Mouse (Mus musculus): ENCODE data around the gene Fam227b.

The Fam227b gene

DNA sequence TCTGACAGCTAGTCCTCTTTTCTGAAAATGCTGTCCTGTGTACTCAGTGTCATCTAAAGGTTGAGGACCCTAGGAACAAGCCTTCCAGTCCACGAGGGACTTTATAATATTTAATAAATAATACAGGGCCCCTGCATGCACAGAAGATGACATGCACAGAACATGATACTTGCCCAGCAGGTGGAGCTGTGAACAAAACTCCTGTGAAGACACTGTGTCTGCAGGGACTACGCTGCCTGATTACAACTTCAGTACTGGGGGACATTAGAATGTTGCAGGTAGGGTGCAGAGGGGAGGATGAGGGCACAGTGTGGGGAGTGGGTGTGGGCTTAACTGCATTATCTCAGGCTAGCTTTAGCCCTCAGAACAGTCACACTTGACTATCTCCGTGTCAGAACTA lies 145.7 kb downstream of the Fam227b start:
- DNase-seq (ENCODE audit: low spot score): peak; percentile 36

DNA sequence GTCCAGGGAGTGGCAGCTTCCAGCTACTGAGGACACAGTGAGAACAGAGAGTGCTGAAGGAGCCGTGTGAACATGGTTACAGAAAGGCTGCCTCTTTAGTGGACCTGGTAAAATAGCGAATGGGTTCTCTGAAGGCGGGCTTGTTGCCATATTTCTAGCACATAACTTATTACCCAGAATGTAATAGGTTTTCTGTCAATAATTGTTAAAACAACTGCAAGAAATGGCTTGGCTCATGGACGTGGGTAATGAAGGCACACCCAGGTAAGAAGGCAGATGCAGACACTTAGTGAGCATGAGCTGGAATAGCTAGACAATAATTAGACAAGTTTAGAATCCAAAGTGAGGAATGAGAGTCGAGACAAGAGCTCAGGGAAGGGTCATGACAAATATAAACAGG lies 149.5 kb downstream of the Fam227b start:
- no peak for DNase-seq (ENCODE audit: low spot score)

DNA sequence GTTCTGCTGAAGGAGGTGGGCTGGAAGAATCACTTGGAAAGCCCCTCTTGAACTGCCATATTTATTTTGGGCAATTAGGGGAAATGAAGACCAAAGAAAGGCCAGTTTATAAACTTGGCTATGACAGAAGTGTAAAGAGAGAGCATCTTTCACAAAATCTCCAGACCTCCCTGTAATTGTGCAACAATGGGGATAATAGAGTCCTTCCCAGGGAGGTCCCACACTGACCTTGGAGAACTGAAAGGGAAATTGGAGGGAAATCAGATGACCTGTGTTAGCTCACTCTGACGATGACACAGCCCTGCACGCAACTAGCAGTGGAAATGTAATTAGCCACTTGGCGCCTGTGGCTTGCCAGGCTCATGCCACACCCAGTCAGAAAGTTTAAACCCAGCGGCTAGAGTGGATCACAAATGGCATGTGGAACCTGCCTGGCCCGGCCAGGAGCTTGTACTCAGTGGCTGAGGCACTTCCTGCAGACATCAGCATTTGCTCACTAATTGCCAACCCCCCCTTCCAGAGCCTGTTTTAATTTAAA lies 175.9 kb downstream of the Fam227b start:
- DNase-seq (ENCODE audit: low spot score): peak; percentile 87

DNA sequence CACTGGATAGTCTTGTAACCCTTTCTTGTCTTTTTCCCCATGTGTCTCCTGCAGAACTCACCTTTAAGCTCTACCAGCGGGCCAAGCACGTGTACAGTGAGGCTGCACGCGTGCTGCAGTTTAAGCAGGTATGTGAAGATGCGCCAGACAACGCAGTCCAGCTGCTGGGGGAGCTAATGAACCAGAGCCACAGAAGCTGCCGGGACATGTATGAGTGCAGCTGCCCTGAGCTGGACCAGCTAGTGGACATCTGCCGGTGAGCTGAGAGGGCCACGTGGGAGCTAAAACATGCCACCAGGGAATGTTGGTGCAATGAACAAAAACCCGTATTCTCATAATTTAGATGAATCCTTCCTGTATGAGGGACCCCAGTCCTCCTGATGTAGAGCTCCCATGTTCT lies 176.6 kb downstream of the Fam227b start:
- no peak for DNase-seq (ENCODE audit: low spot score)

DNA sequence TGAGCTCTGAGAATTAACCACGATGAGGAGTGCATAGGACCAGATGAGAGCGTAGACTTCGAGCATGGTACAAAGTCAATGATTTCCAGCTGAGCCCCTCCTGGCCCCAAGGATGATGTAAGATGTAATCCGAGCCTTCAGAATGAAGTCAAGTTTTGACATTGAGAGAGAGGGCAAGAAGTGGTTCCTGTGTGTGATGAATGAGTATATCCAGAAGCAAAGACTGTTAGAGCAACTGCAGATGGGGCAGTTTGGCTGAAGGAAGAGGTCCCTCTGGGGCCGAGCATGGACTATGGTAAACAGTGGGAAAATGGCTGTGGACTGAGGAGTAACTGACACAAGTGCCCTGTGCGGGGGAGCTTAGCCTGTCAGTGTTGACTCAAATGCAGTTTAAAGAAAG lies 178.6 kb downstream of the Fam227b start:
- no peak for DNase-seq (ENCODE audit: low spot score)

DNA sequence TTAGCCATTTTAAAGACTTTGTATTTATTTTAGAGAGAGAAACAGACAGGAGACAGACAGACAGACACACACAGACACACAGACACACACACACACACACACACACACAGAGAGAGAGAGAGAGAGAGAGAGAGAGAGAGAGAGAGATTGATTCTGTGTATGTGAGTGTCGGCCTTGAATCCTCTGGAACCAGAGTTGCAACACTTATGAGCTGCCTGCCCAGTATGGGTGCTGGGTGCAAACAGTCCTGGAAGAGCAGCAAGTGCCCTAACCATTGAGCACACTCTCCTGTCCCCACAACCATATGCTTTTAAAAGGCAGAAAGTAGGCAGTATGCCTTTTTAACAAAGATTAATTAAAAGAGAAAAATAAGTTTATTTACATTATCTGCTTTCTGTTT lies 183.0 kb downstream of the Fam227b start:
- DNase-seq (ENCODE audit: low spot score): no peak

DNA sequence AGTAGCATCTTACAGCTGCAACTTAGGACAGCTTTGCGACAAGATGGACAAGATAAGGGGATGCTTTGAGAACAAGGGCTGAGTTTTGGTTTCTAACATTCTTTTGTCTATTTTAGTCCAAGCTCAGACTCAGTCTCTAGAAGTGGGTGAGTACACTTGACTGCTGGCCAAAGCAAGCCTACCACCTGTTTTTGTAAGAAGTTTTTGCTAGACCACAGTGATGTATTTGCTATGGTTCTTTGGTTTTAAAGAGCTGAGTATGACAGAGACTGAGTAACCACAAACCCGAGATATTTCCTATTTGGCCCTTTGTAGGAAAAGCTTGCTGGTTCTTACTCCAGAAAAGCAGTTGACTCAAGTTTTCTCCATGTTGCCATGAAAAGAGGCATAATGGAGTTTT lies 203.6 kb downstream of the Fam227b start:
- no peak for DNase-seq (ENCODE audit: low spot score)

DNA sequence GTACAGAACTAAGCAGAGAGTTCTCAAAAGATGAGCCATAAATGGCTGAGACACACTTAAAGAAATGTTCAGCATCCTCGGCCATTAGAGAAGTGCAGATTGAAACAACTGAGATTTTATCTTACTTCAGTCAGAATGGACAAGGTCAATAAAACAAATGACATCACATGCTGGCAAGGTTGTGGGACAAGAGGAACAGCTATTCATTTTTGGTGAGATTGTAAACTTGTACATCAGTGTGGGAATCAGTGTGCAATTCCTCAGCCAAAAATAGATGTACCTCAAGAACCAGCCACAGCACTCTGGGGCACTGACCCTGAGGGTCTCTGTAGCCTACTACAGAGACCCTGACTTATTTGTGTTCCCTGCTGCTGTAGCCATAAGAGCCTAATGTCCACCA lies 208.5 kb downstream of the Fam227b start:
- DNase-seq (ENCODE audit: low spot score): peak; percentile 26

DNA sequence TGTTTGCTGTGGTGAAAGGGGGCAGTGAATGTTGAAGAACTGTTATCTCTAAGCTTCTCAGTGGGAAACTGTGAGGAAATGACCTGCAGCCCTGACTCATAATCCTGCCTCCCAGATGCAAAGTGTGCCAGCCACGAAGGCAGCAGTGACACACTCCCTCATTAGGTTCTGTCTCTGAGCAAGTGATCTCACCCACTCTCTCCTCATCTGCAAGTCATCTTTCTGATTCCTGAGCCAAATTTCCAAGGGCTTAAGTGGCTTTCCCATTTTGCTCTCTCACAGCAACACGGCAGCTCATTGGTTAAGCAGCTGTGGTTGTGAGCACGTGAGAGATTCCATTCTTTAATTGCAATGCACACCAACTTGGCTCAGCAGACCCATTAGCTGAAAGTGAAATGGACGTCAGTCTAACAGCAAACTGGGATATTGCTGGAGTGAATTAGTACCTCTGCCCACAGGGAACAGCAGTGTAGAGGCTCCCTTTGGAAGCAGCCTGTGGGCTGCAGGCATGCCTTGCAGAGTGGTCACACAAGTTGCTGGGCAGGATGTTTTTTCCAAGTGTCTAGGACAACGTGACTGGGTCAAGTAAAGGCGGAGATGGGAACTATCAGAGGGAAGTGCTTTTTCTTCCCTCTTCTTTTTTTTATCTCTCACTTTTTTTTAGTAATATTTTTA lies 210.6 kb downstream of the Fam227b start:
- DNase-seq (ENCODE audit: low spot score): peak; percentile 75

DNA sequence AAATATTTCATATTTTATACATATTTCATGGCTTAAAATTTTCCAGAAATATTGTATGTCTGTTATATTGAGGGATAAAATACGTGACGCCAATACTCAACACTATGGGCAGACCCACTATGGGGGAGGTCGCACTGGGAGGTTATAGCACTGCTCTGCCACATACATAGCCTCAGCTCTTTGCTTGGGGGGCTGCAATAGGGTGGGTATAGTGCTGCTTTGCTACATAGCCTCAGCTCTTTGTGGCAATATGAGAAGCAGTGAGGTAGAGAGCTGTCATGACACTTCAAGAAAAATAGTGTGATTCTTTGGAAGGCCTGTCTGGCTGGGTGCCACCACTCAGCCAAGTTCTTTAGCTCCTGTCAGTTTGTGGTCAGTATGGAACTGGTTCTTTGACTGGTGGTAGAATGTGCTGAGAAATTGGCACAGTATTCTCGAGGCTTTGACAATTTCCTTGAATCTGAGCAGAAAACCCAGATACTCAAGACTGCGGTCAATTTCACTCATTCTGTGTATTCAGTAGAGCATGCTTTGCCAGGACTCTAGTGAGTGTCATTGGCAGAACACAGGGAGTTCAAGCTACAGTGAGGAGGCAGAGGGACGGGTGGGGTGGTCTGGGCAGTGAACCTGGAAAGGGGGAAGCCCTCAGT lies 212.7 kb downstream of the Fam227b start:
- no peak for DNase-seq (ENCODE audit: low spot score)

DNA sequence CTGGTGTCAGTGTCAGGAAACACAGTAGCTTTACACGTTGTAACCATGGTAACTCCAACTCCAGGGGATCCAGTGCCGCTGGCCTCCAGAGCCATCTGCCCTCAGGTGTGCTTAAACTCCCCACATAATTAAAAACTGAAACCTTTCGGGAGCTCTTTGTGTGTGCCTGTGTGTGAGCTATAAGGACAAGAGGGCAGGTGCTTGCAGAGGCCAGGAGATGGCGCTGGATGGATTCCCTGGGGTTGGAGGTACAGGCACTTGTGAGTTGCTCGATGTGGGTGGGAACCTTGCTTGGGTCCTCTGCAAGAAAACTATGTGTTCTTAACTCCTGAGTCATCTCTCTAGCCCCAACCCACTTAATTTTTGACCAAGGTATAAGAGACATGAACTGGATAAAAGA lies 215.4 kb downstream of the Fam227b start:
- no peak for DNase-seq (ENCODE audit: low spot score)

DNA sequence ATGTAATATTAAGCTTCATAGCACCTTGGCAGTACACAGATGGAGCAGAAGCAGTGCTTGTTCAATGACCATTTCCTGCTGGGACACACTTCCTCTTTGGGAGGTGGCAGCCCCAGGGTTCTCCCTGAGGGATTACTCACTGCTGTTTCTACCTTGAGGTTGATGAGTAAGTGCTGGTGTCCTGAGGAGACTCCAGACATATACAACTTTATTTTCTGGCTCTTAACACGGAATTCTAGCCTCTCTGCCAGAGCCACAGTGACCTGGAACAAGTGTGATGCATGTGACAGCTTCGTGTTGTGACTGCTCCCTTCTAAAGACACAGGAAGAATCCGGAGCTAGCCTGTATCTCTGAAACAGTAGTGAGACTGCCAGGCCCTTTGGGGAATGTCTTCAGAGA lies 217.8 kb downstream of the Fam227b start:
- DNase-seq (ENCODE audit: low spot score): no peak

All from MN1 (cell line).